In the genomic region with DNA sequence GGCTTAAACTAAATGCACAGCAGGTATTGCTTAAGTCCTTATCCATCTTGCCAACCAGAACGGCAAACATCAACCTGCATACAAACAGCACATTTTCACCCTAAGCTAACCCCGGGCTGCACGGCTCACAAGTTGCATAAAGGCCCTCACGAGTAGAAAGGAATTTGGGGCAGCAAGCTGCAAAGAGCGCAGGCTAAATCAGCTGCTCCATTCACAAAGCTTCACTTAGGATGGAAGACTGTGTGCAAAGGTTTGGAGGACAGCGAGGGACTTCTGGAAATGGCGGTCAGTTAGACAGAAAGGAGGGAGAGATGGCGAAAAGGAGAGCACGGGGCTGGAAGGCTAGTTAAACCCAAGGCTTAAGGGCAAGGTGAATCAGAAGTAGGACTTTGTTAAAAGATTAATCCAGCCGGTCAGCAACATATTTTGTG, we compare ENCODE assay signal across 8 mouse cellular contexts. TPM values are rescaled to one million over a fixed set of nuclear protein-coding genes. Genes with fewer than 3 reads are reported as not detected.
DNase-seq lines count a peak whose midpoint lies in the region; ATAC-seq and TF ChIP-seq lines count a peak whose summit lies in the region.

No protein-coding gene starts in this region.

- no peak for TF ChIP-seq EP300 in heart, postnatal 0 days (IDR thresholded peaks at IDR 0.05; ENCODE audit: low read depth)

- peak; percentile 15 to 36 for DNase-seq in layer of hippocampus, postnatal 14 days (ENCODE audit: low spot score in 2 of 2)
- no peak for DNase-seq in layer of hippocampus, postnatal 25 days (ENCODE audit: extremely low spot score in 1 of 2, low spot score in 1 of 2)
- DNase-seq in heart, postnatal 0 days (ENCODE audit: low spot score): peak; percentile 31
- DNase-seq in kidney, postnatal 4 days: peak; percentile 35 to 62
- no peak for DNase-seq in adrenal gland, adult 2 months
- no peak for DNase-seq in adipocyte (ENCODE audit: low spot score)
- no peak for DNase-seq in thymus, postnatal 14 days

- H3K4me2 ChIP-seq in heart, postnatal 0 days (ENCODE audit: low read depth, low read length): peak overlapping the region; percentile 82
- peak overlapping the region; percentile 39 for H3K4me2 ChIP-seq in midbrain, embryonic 15.5 days

- H3K9ac ChIP-seq in heart, postnatal 0 days (replicated peaks; ENCODE audit: low read depth, low read length): peak overlapping the region; percentile 32; the same call in 1 of the 2 replicates
- no peak overlapping the region for H3K9ac ChIP-seq in midbrain, embryonic 15.5 days

- 0 out of 2 replicates have a peak overlapping the region, but pooled peaks have one; percentile 14 for H3K4me3 ChIP-seq in heart, postnatal 0 days (ENCODE audit: low read depth, low read length)
- H3K4me3 ChIP-seq in midbrain, embryonic 15.5 days: no peak overlapping the region

- WGBS in heart, postnatal 0 days: 37% methylated on average over 10 of the region's 10 CpGs
- 22% methylated on average over 10 of the region's 10 CpGs for WGBS in midbrain, embryonic 15.5 days

- H3K4me1 ChIP-seq in heart, postnatal 0 days (ENCODE audit: control insufficient read depth, insufficient read depth): peaks cover 44% of the 10 kb centered on the region
- peaks cover 42% of the 10 kb centered on the region for H3K4me1 ChIP-seq in midbrain, embryonic 15.5 days

- no peak for ATAC-seq in heart, postnatal 0 days (ENCODE audit: insufficient read depth, low read depth)
- ATAC-seq in midbrain, embryonic 15.5 days (replicated peaks): no peak

- peak overlapping the region; percentile 98 for H3K27ac ChIP-seq in heart, postnatal 0 days (ENCODE audit: low read depth)
- H3K27ac ChIP-seq in midbrain, embryonic 15.5 days: no peak overlapping the region

- no peak for TF ChIP-seq CTCF in heart, postnatal 0 days (IDR thresholded peaks at IDR 0.05; ENCODE audit: low read depth)

- no peaks in the 10 kb centered on the region for H3K27me3 ChIP-seq in heart, postnatal 0 days (ENCODE audit: control insufficient read depth, insufficient read depth, low read length)
- no peaks in the 10 kb centered on the region for H3K27me3 ChIP-seq in midbrain, embryonic 15.5 days (replicated peaks)

- no peaks in the 10 kb centered on the region for H3K9me3 ChIP-seq in heart, postnatal 0 days (replicated peaks; ENCODE audit: control insufficient read depth, low read length)
- no peaks in the 10 kb centered on the region for H3K9me3 ChIP-seq in midbrain, embryonic 15.5 days

- peaks cover 13% of the 10 kb centered on the region for H3K36me3 ChIP-seq in heart, postnatal 0 days (replicated peaks; ENCODE audit: control insufficient read depth, insufficient read depth, low read length)
- H3K36me3 ChIP-seq in midbrain, embryonic 15.5 days (replicated peaks): no peaks in the 10 kb centered on the region

RNA-seq across cellular contexts. Expression of a gene that starts 1.8 kb away (rescaled TPM):
- 10 to 100 TPM; 41.1 to 43.3 TPM for total RNA-seq in layer of hippocampus, postnatal 14 days (2021)
- 10 to 100 TPM; 19.9 to 24.4 TPM for total RNA-seq in layer of hippocampus, postnatal 25 days (2021)
- 162 and 219 TPM in 2 replicates for total RNA-seq in heart, postnatal 0 days (2014; rRNA removed; ENCODE audit: low replicate concordance)
- polyA plus RNA-seq in heart, postnatal 0 days (2015; fragmentation: Nextera tagmentation; extraction: Ambion mirVana): 135 and 139 TPM in 2 replicates
- polyA plus RNA-seq in midbrain, embryonic 15.5 days (2015; fragmentation: Nextera tagmentation; extraction: Ambion mirVana): 7.3 and 8.4 TPM in 2 replicates
- total RNA-seq in adrenal gland, adult 2 months (2021): 1 to 10 TPM; 5.7 to 6.7 TPM
- 1.0 and 1.9 TPM in 2 replicates for polyA plus RNA-seq in adrenal gland, adult 2 months (2012; rRNA removed)

Comparison
In these comparisons a context has a peak if more than half of its experiments do, and no peak if none do; other contexts are left out.
1. DNase-seq: peak in layer of hippocampus, postnatal 14 days (2 of 2), heart, postnatal 0 days (single experiment) and kidney, postnatal 4 days (2 of 2); none in layer of hippocampus, postnatal 25 days (0 of 2), adrenal gland, adult 2 months (single experiment), adipocyte (single experiment) and thymus, postnatal 14 days (single experiment).